Mouse (Mus musculus): ENCODE measurements at regions not wholly inside any gene's neighbourhood (a gene's known extent, or its start where the extent isn't known, plus 50 kb on each side); places are given as distances from the start of the nearest gene placed in this dataset.

GRCm38 (mm10) chr10:126391770-126392169, 425.8 kb downstream of the Lrig3 start:
- TF ChIP-seq CTCF (IDR thresholded peaks at IDR 0.05; ENCODE audit: extremely low read depth, insufficient read depth, low read length) (no peak), POLR2A (IDR thresholded peaks at IDR 0.05; ENCODE audit: extremely low read depth, insufficient read depth, low read length) (no peak)
